Mouse (Mus musculus): ENCODE data around the gene Ppm1h. TPM values are rescaled to one million over a fixed set of nuclear protein-coding genes. Genes with fewer than 3 reads are reported as not detected.

Ppm1h gene
- polyA plus RNA-seq, 2 experiments: 0.60 to 1.5 TPM

DNA sequence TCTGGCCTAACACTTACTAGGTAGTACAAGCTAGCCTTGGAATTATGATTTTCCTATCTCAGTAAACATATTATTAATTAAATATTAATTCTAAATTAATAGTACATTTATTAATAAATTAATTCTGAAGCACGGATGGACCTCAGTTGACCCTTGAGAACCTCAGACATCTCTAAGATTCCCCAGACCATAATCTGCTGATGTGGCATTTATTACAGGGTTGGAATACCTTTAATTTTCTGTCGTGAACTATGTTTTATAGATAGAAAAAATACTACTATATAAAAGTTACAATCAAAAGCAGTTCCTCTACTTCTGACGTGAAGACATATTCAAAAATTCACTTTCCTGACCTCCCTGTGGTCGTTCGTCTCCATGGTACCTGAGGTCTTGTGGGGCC lies 19.8 kb downstream of the Ppm1h start:
- DNase-seq (ENCODE audit: low read depth in 3 of 3, low spot score in 3 of 3) (no peak), ATAC-seq (ENCODE audit: insufficient read depth) (no peak)
- Histone ChIP-seq H3K9ac (replicated peaks) (no peak overlapping the region), H3K27ac (no peak overlapping the region), H3K36me3 (replicated peaks; ENCODE audit: control insufficient read depth, insufficient read depth, low read depth) (no peaks in the 10 kb centered on the region), H3K4me3 (ENCODE audit: insufficient read depth in 1 of 2, low read depth in 2 of 2, low read length in 2 of 2) (no peak overlapping the region), H3K27me3 (ENCODE audit: control insufficient read depth, insufficient read depth, low read length) (no peaks in the 10 kb centered on the region), H3K4me2 (ENCODE audit: low read depth) (no peak overlapping the region), H3K4me1 (replicated peaks; ENCODE audit: control insufficient read depth in 2 of 2, insufficient read depth in 2 of 2, low read length in 1 of 2) (no peaks in the 10 kb centered on the region), H3K9me3 (ENCODE audit: control insufficient read depth, low read length) (no peaks in the 10 kb centered on the region)
- no peak for TF ChIP-seq CTCF (IDR thresholded peaks at IDR 0.05; ENCODE audit: low read depth)
- no peak for TF ChIP-seq EP300 (IDR thresholded peaks at IDR 0.05; ENCODE audit: low read depth)
- WGBS (ENCODE audit: insufficient replicate concordance): 76% methylated on average over 5 of the region's 5 CpGs

DNA sequence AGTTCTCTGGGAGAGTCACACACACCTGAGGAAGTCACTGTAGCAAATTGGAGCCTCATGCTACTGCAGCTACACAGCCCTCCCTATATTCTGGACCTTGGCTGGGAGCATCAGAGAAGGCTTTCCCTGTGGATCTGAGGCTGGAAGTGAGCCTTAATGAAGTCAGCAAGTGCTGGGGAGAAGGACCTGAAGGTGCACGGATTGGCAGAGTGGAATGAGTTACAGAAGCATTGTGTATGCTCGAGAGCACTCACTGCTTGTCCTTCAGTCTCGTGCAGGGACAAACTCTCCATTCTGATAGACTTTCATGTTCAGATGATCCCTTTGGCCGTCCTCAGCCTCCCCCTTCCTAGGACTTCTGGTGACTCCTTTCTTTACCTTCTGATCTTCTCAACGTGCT lies 26.3 kb downstream of the Ppm1h start:
- H3K4me2 ChIP-seq (ENCODE audit: low read depth): no peak overlapping the region
- no peak overlapping the region for H3K9ac ChIP-seq (replicated peaks)
- no peak overlapping the region for H3K4me3 ChIP-seq (ENCODE audit: insufficient read depth in 1 of 2, low read depth in 2 of 2, low read length in 2 of 2)
- no peaks in the 10 kb centered on the region for H3K27me3 ChIP-seq (ENCODE audit: control insufficient read depth, insufficient read depth, low read length)
- H3K9me3 ChIP-seq (ENCODE audit: control insufficient read depth, low read length): no peaks in the 10 kb centered on the region
- DNase-seq (ENCODE audit: low read depth in 3 of 3, low spot score in 3 of 3) (no peak), ATAC-seq (ENCODE audit: insufficient read depth) (no peak)
- no peak overlapping the region for H3K27ac ChIP-seq
- H3K36me3 ChIP-seq (replicated peaks; ENCODE audit: control insufficient read depth, insufficient read depth, low read depth): no peaks in the 10 kb centered on the region
- no peak for TF ChIP-seq CTCF (IDR thresholded peaks at IDR 0.05; ENCODE audit: low read depth)
- TF ChIP-seq EP300 (IDR thresholded peaks at IDR 0.05; ENCODE audit: low read depth): no peak
- 53% methylated on average over 5 of the region's 5 CpGs for WGBS (ENCODE audit: insufficient replicate concordance)
- H3K4me1 ChIP-seq (replicated peaks; ENCODE audit: control insufficient read depth in 2 of 2, insufficient read depth in 2 of 2, low read length in 1 of 2): no peaks in the 10 kb centered on the region

DNA sequence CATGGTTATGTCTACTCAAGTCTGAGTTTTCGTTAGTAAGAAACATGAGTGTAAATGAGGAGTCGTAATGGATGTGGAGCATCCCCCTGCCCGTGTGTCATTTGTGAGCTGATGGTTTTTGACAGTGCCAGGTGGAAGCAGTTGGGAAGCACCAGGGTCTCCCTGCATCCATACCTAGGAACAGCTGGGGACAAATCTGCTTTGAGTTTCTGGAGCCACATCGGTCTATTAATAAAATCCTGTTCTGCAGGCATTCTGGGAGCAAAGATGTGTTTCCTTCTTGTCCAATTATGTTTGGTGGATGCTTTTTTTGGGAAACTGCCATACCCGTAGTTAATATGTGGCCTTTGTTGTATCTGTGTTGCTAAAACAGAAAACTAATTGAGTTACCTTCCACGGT lies 26.9 kb downstream of the Ppm1h start:
- Histone ChIP-seq H3K36me3 (replicated peaks; ENCODE audit: control insufficient read depth, insufficient read depth, low read depth) (no peaks in the 10 kb centered on the region), H3K4me1 (replicated peaks; ENCODE audit: control insufficient read depth in 2 of 2, insufficient read depth in 2 of 2, low read length in 1 of 2) (no peaks in the 10 kb centered on the region), H3K9ac (replicated peaks) (no peak overlapping the region), H3K4me3 (ENCODE audit: insufficient read depth in 1 of 2, low read depth in 2 of 2, low read length in 2 of 2) (no peak overlapping the region), H3K4me2 (ENCODE audit: low read depth) (no peak overlapping the region), H3K9me3 (ENCODE audit: control insufficient read depth, low read length) (no peaks in the 10 kb centered on the region), H3K27me3 (ENCODE audit: control insufficient read depth, insufficient read depth, low read length) (no peaks in the 10 kb centered on the region), H3K27ac (no peak overlapping the region)
- DNase-seq (ENCODE audit: low read depth in 3 of 3, low spot score in 3 of 3): no peak
- no peak for TF ChIP-seq EP300 (IDR thresholded peaks at IDR 0.05; ENCODE audit: low read depth)
- TF ChIP-seq CTCF (IDR thresholded peaks at IDR 0.05; ENCODE audit: low read depth): no peak
- no peak for ATAC-seq (ENCODE audit: insufficient read depth)
- 69% methylated on average over 6 of the region's 6 CpGs for WGBS (ENCODE audit: insufficient replicate concordance)

DNA sequence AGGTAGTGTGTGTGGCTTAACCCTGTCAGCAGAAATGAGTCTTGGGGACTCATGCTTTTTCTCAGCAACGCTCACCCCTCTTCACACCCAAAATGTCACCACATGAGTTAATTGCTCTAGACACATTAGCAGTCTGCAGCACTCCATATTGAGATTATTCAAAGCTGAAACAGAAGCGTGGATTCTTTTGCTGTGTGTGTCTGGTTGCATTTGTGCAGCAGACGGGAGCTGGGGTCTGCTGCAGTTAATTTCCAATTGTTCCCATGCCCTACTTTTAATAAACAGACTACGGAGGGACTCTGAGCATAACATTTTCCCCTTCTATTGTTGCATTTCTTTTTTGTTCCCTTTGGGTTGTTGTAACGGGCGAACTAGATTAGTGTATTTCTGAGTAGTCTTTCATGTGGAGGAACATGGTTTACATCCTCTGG lies 32.8 kb downstream of the Ppm1h start:
- no peak for ATAC-seq (ENCODE audit: insufficient read depth)
- DNase-seq (ENCODE audit: low read depth in 3 of 3, low spot score in 3 of 3): no peak
- WGBS (ENCODE audit: insufficient replicate concordance): 67% methylated on average over 6 of the region's 6 CpGs
- Histone ChIP-seq H3K27ac (no peak overlapping the region), H3K36me3 (replicated peaks; ENCODE audit: control insufficient read depth, insufficient read depth, low read depth) (no peaks in the 10 kb centered on the region), H3K4me3 (ENCODE audit: insufficient read depth in 1 of 2, low read depth in 2 of 2, low read length in 2 of 2) (no peak overlapping the region), H3K4me1 (replicated peaks; ENCODE audit: control insufficient read depth in 2 of 2, insufficient read depth in 2 of 2, low read length in 1 of 2) (no peaks in the 10 kb centered on the region), H3K4me2 (ENCODE audit: low read depth) (no peak overlapping the region), H3K9ac (replicated peaks) (no peak overlapping the region), H3K9me3 (ENCODE audit: control insufficient read depth, low read length) (no peaks in the 10 kb centered on the region), H3K27me3 (ENCODE audit: control insufficient read depth, insufficient read depth, low read length) (no peaks in the 10 kb centered on the region)
- TF ChIP-seq EP300 (IDR thresholded peaks at IDR 0.05; ENCODE audit: low read depth): no peak
- no peak for TF ChIP-seq CTCF (IDR thresholded peaks at IDR 0.05; ENCODE audit: low read depth)

DNA sequence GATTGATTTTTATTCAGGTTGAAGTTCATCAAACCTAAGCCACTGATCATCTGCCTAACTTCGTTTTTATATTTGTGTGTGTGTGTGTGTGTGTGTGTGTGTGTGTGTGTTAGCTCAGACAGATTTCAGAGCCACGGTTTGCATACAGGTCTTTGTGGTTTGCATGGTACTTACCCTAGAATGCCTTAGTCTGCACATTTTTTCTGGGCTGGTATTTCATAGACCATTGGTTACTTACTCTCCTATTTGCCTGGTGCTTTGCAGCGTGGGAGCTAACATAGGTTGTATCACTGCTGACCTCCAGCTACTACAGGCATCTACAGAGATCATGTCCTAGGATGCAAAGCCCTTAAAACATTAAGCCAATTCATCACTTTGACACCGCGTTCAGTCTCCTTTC lies 33.7 kb downstream of the Ppm1h start:
- Histone ChIP-seq H3K9me3 (ENCODE audit: control insufficient read depth, low read length) (no peaks in the 10 kb centered on the region), H3K4me1 (replicated peaks; ENCODE audit: control insufficient read depth in 2 of 2, insufficient read depth in 2 of 2, low read length in 1 of 2) (no peaks in the 10 kb centered on the region), H3K4me3 (ENCODE audit: insufficient read depth in 1 of 2, low read depth in 2 of 2, low read length in 2 of 2) (no peak overlapping the region), H3K4me2 (ENCODE audit: low read depth) (no peak overlapping the region), H3K27ac (no peak overlapping the region), H3K27me3 (ENCODE audit: control insufficient read depth, insufficient read depth, low read length) (no peaks in the 10 kb centered on the region), H3K36me3 (replicated peaks; ENCODE audit: control insufficient read depth, insufficient read depth, low read depth) (no peaks in the 10 kb centered on the region), H3K9ac (replicated peaks) (no peak overlapping the region)
- TF ChIP-seq CTCF (IDR thresholded peaks at IDR 0.05; ENCODE audit: low read depth): no peak
- no peak for TF ChIP-seq EP300 (IDR thresholded peaks at IDR 0.05; ENCODE audit: low read depth)
- DNase-seq (ENCODE audit: low read depth in 3 of 3, low spot score in 3 of 3) (no peak), ATAC-seq (ENCODE audit: insufficient read depth) (no peak)
- WGBS (ENCODE audit: insufficient replicate concordance): 57% methylated on average over 5 of the region's 5 CpGs
